Mouse (Mus musculus) midbrain, embryonic 10.5 days (tissue): ENCODE data around the gene Iyd. TPM values are rescaled to one million over a fixed set of nuclear protein-coding genes. Genes with fewer than 3 reads are reported as not detected.
A peak's percentile ranks its signal among the peaks of the same experiment; 100 is the strongest.

ENCODE experiments used
- DNase-seq: peaks from one replicate; pipeline ENCODE4 v3.0.0-alpha.2; 2017; ENCODE audit warnings: low spot score
- H3K27ac ChIP-seq: fragments of 300-500 bp; sonication (generic); replicated peaks from 2 replicates; pipeline ENCODE4 v1.5.1; 2016; ENCODE audit warnings: mild to moderate bottlenecking
- H3K27me3 ChIP-seq: fragments of 300-500 bp; sonication (generic); 2 replicates; pipeline ENCODE4 v1.6.1; 2016; ENCODE audit warnings: low read depth, mild to moderate bottlenecking; ENCODE audit not compliant: poor library complexity, severe bottlenecking
- H3K36me3 ChIP-seq: fragments of 300-500 bp; sonication (generic); 2 replicates; pipeline ENCODE4 v1.6.1; 2016; ENCODE audit warnings: mild to moderate bottlenecking, moderate library complexity
- H3K4me1 ChIP-seq: fragments of 300-500 bp; sonication (generic); 2 replicates; pipeline ENCODE4 v1.6.1; 2016
- H3K4me3 ChIP-seq: fragments of 300-500 bp; sonication (generic); 2 replicates; pipeline ENCODE4 v1.5.1; 2016; ENCODE audit warnings: mild to moderate bottlenecking, moderate library complexity
- H3K9me3 ChIP-seq: fragments of 300-500 bp; sonication (generic); replicated peaks from 2 replicates; pipeline ENCODE4 v1.6.1; 2016; ENCODE audit warnings: mild to moderate bottlenecking
- WGBS: fragments of 180-500 bp; shearing (Covaris S2); methylation state at CpG from one replicate; pipeline ENCODE4 v1.1.7; 2016; 5-methylcytosine and 5-hydroxymethylcytosine counted together
- polyA plus RNA-seq: library from polyadenylated mRNA; unstranded; fragments of >200 nt; fragmentation: Nextera tagmentation; extraction: Ambion mirVana; gene quantifications from 2 replicates; pipeline ENCODE4 v1.2.1, GENCODE M21; 2016

Gene Iyd
- polyA plus RNA-seq, 1 experiment from 2014 or later, result not detected

DNA sequence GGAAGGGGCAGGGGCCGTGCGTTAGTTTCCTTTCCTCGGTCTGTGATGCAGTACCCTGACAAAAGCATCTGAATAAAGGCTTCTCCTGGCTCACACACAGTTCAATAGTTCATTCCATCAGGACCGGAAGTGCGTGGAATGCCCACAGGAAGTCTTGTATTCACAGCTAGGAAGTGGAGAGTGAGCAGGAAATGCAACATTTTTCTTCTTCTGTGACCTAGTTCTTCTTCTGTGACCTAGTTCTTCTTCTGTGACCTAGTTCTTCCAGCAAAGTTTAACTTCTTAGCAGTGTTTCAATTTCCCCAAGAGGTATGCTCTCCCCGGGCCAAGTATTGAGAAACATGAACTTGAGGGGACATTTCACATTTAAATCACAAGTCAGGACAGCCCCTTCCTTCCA is 23.6 kb upstream of the Iyd start:
- H3K4me1 ChIP-seq, result peaks cover 6% of the 10 kb centered on the region; the same call in 1 of the 2 replicates
- 82% methylated on average over 6 of the region's 6 CpGs for WGBS
- no peak for DNase-seq
- H3K27me3 ChIP-seq, result no peaks in the 10 kb centered on the region
- no peaks in the 10 kb centered on the region for H3K36me3 ChIP-seq
- H3K27ac ChIP-seq, result no peak overlapping the region
- H3K9me3 ChIP-seq, result no peaks in the 10 kb centered on the region
- H3K4me3 ChIP-seq, result no peak overlapping the region

DNA sequence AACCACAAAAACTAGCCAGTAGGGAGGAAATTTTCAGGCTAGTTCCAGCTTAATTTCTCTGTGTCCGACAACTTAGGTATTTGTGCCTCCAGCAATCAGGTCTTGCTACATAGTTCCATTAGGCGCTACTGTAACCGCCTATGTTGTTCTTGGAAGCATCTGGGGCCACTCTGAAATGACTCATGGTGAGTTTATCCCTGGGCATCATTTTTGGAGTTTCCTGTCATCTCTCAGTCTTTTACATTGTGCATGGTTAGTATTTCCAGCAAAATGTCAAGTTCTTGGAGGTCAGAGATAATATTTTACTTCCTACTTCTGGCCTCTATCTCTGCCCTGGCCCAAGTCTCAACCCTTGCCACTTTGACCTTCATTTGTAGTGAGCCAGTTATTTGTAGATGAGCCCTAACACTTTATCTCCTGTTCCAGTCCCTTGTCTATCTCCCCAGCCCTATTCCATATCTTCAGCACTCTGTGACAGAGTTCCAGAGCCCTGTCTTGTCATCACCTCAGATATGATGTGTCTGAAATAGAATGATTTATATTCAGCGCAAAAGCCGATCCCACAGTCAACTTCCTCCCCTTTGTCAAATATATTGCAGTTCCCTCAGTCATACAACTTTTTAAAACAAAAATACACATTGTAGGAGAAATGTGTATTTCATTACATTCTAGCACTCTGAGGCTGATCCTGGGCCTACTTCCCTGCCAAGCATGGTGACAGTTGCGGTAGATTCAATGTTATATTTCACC is 16.8 kb upstream of the Iyd start:
- Histone ChIP-seq H3K9me3 (no peaks in the 10 kb centered on the region), H3K27ac (no peak overlapping the region), H3K27me3 (no peaks in the 10 kb centered on the region), H3K4me1 (no peaks in the 10 kb centered on the region), H3K36me3 (no peaks in the 10 kb centered on the region), H3K4me3 (no peak overlapping the region)
- 94% methylated on average over 6 of the region's 6 CpGs for WGBS
- no peak for DNase-seq

DNA sequence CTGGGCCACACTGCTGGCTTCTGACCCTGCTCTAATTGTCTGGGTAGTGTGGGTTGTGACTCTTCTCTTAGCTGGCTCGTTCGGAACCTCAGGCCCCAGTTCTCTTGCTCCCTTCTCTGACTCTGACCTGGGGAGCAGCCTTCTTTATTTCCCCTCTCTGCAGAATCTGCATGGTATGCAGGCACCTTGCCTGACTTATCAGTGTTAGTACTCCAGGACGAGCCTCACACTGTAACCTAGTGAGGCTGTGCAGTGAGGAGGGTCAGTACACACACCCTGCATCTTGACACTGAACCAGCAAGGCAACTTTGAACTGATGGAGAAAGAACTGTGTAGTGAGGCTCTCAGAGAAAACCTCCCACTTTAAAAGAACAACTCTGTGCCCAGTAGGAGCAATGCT is 15.5 kb upstream of the Iyd start:
- Histone ChIP-seq H3K4me1 (no peaks in the 10 kb centered on the region), H3K27me3 (no peaks in the 10 kb centered on the region), H3K4me3 (no peak overlapping the region), H3K36me3 (no peaks in the 10 kb centered on the region), H3K27ac (no peak overlapping the region), H3K9me3 (no peaks in the 10 kb centered on the region)
- 72% methylated on average over 3 of the region's 3 CpGs for WGBS
- DNase-seq, result no peak

DNA sequence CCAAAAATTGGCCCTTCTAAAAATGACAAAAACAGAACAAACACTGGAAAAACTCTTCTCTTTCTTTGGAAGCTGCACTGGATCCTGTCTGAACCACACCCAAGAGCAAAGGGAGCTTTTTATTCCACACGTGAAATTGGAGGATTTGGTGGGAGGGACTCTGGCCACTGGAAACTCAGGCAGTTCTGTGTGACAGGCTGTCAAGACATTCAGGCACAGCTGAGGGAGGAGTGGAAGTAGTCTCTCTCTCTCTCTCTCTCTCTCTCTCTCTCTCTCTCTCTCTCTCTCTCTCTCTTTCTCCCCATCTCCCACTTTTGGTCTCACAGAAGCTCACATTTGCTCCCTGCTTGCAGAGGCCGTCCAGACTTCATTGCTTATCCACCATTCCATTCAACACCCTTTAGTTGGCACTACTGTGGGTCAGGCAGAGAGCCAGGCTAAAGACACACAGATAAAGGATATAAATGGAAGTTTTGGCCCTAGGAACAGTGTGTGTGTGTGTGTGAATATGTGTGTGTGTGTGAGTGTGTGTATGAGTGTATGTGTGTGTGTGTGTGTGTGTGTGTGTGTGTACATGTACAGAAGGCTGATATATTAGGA is 14.5 kb upstream of the Iyd start:
- Histone ChIP-seq H3K4me3 (no peak overlapping the region), H3K27ac (no peak overlapping the region), H3K27me3 (no peaks in the 10 kb centered on the region), H3K4me1 (no peaks in the 10 kb centered on the region), H3K36me3 (no peaks in the 10 kb centered on the region), H3K9me3 (no peaks in the 10 kb centered on the region)
- DNase-seq, result no peak
- 54% methylated on average over 2 of the region's 2 CpGs for WGBS

DNA sequence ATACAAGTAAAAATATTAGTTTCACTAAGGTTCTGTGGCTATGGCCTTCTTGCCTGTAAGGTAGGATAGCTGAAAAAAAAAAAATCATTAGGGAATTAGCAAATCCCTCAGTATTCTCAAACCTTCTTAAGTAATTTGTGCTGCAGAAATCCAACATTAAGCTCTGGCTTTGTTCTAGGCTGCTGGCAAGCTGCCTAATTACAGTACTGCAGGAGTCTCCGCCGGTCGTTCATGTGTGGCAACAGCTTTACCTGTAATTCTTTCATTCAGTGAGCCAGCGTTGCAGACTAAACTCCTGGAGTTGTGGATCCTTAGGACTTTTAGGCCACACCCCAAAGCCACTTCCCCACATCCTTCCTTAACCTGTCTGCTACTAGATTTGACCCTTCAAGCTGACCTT is 10.2 kb upstream of the Iyd start:
- Histone ChIP-seq H3K4me3 (no peak overlapping the region), H3K4me1 (peaks cover 3% of the 10 kb centered on the region; the same call in 1 of the 2 replicates), H3K27ac (no peak overlapping the region), H3K27me3 (peaks cover 5% of the 10 kb centered on the region; the same call in 1 of the 2 replicates), H3K9me3 (no peaks in the 10 kb centered on the region), H3K36me3 (no peaks in the 10 kb centered on the region)
- DNase-seq, result no peak
- WGBS, result 81% methylated on average over 4 of the region's 4 CpGs

DNA sequence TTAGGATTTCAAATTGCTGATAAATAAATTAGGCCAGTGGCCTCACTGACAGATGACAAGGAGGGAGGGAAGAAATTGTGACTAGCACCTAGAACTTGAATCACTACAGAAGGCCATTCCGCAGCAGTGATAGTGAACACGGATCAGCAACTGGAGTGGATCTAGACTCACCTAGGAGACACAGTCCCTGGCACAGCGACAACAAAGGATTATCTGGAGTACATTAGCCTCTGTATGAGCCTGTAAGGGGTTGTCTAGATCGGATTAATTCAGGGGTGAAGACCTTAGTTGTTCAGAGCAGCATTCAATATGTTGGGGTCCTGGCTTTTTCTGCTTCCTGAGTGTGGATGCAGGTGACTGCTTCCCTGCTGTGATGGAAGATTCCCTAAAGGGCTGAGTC is 9.4 kb upstream of the Iyd start:
- Histone ChIP-seq H3K4me3 (no peak overlapping the region), H3K36me3 (no peaks in the 10 kb centered on the region), H3K4me1 (peaks cover 10% of the 10 kb centered on the region), H3K27me3 (peaks cover 5% of the 10 kb centered on the region; the same call in 1 of the 2 replicates), H3K27ac (no peak overlapping the region), H3K9me3 (no peaks in the 10 kb centered on the region)
- WGBS, result 55% methylated on average over 4 of the region's 4 CpGs
- DNase-seq, result no peak

DNA sequence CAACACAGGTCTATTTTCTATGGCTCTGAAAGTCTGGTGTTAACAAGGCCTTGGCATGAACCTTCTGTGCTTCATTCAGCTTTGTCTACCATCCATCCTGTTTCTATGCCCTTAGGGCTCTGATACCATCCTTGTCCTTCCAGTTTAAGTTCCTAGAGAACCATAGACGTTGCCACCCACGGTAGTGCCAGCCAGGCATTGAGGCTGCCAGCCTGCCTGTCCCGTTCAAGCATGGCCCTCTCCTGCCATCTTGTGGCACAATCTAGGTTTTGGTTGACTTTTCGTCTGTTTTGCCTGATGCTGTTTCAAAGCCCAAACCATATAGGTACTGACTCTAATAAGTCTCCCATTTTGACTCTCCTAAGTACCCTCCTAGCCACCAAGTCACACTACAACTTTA is 8.7 kb upstream of the Iyd start:
- peak; percentile 64 for DNase-seq
- no peak overlapping the region for H3K27ac ChIP-seq
- 10% methylated on average over 4 of the region's 4 CpGs for WGBS
- no peaks in the 10 kb centered on the region for H3K36me3 ChIP-seq
- no peaks in the 10 kb centered on the region for H3K9me3 ChIP-seq
- H3K4me3 ChIP-seq, result no peak overlapping the region
- H3K27me3 ChIP-seq, result peaks cover 5% of the 10 kb centered on the region; the same call in 1 of the 2 replicates
- H3K4me1 ChIP-seq, result peaks cover 14% of the 10 kb centered on the region

DNA sequence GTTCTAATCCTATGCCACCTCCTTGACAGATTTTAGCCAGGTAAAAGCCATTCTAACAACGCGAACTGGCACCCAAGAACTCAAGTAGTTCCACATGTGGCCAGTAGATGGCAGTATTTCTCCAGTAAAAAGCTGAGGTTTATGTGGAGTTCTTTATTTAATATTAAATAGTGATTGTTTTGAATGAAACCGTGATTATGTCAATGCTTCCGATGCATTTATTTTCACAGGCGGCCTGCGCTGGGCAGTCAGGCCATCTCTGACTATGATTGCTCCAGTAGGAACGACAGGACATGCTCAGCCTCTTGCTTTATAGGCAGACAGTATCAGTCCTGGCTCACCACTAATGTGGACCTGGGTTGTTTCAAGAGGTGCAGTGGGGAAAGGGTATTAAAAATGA is 5.6 kb upstream of the Iyd start:
- Histone ChIP-seq H3K4me3 (peak overlapping the region; percentile 32; the same call in 1 of the 2 replicates), H3K36me3 (no peaks in the 10 kb centered on the region), H3K4me1 (peaks cover 25% of the 10 kb centered on the region), H3K9me3 (no peaks in the 10 kb centered on the region), H3K27ac (no peak overlapping the region), H3K27me3 (peaks cover 5% of the 10 kb centered on the region; the same call in 1 of the 2 replicates)
- DNase-seq, result peak; percentile 39
- WGBS, result 10% methylated on average over 7 of the region's 7 CpGs

DNA sequence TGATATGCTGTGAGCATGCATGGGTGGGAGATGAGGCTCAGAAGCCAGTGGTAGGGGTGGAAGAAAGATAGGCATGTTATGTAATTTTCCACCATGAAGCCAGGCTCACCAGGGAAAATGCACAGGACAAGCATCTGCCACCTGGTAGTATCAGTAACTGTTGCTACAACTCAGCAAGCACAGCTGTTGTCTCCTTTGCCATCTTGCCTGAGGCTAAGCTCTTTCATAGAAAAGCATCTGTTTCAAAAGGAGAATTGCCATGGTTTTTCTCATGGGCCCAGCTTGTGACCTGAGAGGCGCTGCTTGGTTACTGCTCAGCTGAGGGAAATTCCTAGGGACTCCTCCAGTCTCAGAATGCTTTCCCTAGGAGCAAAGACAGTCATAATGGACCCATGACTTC is 3.7 kb upstream of the Iyd start:
- Histone ChIP-seq H3K27me3 (peaks cover 5% of the 10 kb centered on the region; the same call in 1 of the 2 replicates), H3K4me1 (peaks cover 25% of the 10 kb centered on the region), H3K4me3 (no peak overlapping the region), H3K36me3 (no peaks in the 10 kb centered on the region), H3K9me3 (no peaks in the 10 kb centered on the region), H3K27ac (no peak overlapping the region)
- DNase-seq, result no peak
- 81% methylated on average over 1 of the region's 1 CpGs for WGBS

DNA sequence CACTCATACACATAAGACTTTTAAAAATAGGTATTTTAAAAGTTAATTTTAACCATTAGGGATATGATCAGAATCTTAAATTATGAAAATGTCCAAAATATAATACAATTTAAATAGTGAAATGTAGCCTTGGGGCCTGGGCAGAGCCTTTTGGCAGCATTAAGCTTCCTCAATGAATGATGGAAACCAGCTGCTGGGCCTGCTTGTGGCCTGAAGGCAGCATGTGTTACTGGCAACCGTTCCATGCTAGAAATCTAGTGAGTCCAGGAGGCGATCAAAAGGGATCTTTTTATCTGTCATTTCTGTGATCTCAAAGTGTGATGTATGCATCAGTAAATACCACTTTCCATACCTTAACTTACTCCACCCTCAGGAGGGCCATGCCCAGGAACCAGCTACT is 9.3 kb downstream of the Iyd start:
- H3K9me3 ChIP-seq, result no peaks in the 10 kb centered on the region
- no peaks in the 10 kb centered on the region for H3K36me3 ChIP-seq
- no peak for DNase-seq
- H3K27ac ChIP-seq, result no peak overlapping the region
- no peak overlapping the region for H3K4me3 ChIP-seq
- no peaks in the 10 kb centered on the region for H3K4me1 ChIP-seq
- WGBS, result 88% methylated on average over 2 of the region's 2 CpGs
- H3K27me3 ChIP-seq, result no peaks in the 10 kb centered on the region

DNA sequence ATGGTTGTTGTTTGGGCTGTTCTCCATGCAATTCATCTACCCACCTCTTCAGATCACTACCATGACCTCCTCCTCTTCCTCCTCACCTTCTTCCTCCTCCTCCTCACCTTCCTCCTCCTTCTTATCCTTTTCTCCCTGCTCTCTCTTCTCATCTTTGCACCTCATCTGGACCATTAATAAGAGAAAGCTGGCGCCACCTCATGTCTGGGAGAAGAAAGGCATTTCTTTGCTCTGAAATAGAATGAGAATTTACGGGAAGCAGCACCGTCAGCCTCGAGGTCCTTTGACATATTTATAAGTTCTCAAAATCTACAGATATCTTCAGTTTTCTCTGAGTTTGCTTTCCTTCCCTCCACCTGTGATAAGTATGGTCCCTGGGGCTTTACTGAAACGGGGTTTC is 15.1 kb downstream of the Iyd start:
- Histone ChIP-seq H3K4me3 (no peak overlapping the region), H3K27ac (no peak overlapping the region), H3K4me1 (no peaks in the 10 kb centered on the region), H3K36me3 (no peaks in the 10 kb centered on the region), H3K9me3 (no peaks in the 10 kb centered on the region), H3K27me3 (no peaks in the 10 kb centered on the region)
- WGBS, result 70% methylated on average over 5 of the region's 5 CpGs
- DNase-seq, result no peak

DNA sequence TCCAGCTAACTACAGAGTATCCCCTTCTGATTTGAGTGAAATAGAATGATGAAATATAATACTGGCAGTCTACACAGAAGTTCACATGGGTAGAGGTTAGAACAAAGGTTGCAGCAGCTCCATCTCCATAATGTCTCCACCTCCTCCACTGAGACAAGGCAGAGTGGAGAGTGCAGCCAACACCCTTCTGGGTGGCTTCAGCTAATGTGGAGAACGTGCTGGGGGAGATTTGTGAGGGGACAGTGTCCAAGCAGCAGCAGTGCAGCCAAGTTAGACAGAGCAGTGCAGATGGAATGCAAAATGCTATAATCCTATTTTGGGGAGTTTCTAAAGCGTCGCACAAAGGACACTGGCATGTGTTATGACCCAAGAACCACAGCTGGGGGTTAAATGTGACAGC is 16.5 kb downstream of the Iyd start:
- no peaks in the 10 kb centered on the region for H3K4me1 ChIP-seq
- H3K9me3 ChIP-seq, result no peaks in the 10 kb centered on the region
- H3K4me3 ChIP-seq, result no peak overlapping the region
- H3K36me3 ChIP-seq, result no peaks in the 10 kb centered on the region
- DNase-seq, result no peak
- WGBS, result 68% methylated on average over 3 of the region's 3 CpGs
- no peaks in the 10 kb centered on the region for H3K27me3 ChIP-seq
- H3K27ac ChIP-seq, result no peak overlapping the region

DNA sequence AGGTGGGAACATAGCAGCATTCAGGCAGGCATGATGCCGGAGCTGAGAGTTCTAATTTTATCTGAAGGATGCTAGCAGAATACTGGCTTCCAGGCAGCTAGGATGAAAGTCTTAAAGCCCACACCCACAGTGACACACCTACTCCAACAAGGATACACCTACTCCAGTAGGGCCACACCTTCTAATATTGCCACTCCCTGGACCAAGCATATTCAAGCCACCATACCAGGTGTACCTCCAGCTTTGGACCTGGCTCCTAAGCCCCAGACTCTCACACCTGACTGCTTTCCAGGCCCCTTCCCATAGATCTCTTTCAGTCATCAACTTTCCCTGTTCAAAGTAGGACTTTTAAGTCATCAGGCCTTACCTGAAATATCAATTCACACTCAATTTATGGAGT is 19.1 kb downstream of the Iyd start:
- H3K4me1 ChIP-seq, result peaks cover 3% of the 10 kb centered on the region; the same call in 1 of the 2 replicates
- no peak overlapping the region for H3K27ac ChIP-seq
- H3K36me3 ChIP-seq, result no peaks in the 10 kb centered on the region
- DNase-seq, result no peak
- WGBS, result 88% methylated on average over 1 of the region's 1 CpGs
- H3K9me3 ChIP-seq, result no peaks in the 10 kb centered on the region
- no peaks in the 10 kb centered on the region for H3K27me3 ChIP-seq
- no peak overlapping the region for H3K4me3 ChIP-seq
